Mouse (Mus musculus): ENCODE results near the gene Rnf216.
A peak's percentile ranks its signal among the peaks of the same experiment; 100 is the strongest.
"Not testable (repeated sequence)": the region's sequence is repeated elsewhere in the genome, so short reads cannot be mapped to it uniquely, and the experiment has no call there.

Gene Rnf216

GRCm38 (mm10) chr5:143112281-143113246 is at the start of gene Rnf216:
Rnf216 (minus strand) TSS chr5:143112994.
- DNase-seq (ENCODE audit: low spot score) = peak; percentile 97

GRCm38 (mm10) chr5:143155534-143155933 is 42.7 kb upstream of the Rnf216 start:
- DNase-seq (ENCODE audit: low spot score) = no peak

GRCm38 (mm10) chr5:143153756-143154155 is 41.0 kb upstream of the Rnf216 start:
- no peak for DNase-seq (ENCODE audit: low spot score)

DNA sequence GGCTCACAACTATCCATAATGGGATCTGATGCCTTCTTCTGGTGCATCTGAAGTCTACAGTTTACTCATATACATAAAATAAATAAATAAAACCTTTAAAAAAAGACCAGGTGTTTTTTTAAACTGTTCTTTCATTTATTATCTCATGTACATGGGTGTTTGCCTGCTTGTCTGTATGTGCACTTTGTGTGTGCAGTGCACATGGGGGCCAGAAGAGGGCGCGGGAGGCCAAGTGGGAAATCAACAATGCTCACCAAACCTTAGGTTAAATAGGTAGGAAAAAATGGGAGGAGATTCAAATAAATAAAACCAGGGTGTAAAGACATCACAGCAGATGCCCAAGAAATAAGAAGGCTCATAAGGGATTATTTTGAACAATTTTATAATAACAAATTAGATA is 37.2 kb upstream of the Rnf216 start:
- DNase-seq (ENCODE audit: low spot score) = no peak

GRCm38 (mm10) chr5:143149536-143149935 is 36.7 kb upstream of the Rnf216 start:
- DNase-seq (ENCODE audit: low spot score) = no peak

GRCm38 (mm10) chr5:143148661-143149060 is 35.9 kb upstream of the Rnf216 start:
- DNase-seq (ENCODE audit: low spot score) = no peak

GRCm38 (mm10) chr5:143147481-143147880 is 34.7 kb upstream of the Rnf216 start, which contains the start of gene Olfr718-ps1:
Olfr718-ps1 (minus strand) TSS chr5:143147581.
- DNase-seq (ENCODE audit: low spot score) = no peak

- DNase-seq (ENCODE audit: low spot score) = no peak
Observed at GRCm38 (mm10) chr5:143137580-143137979, 24.8 kb upstream of the Rnf216 start.

GRCm38 (mm10) chr5:143135042-143135441 is 22.2 kb upstream of the Rnf216 start:
- DNase-seq (ENCODE audit: low spot score) = no peak

GRCm38 (mm10) chr5:143134216-143135010 is 21.6 kb upstream of the Rnf216 start:
- DNase-seq (ENCODE audit: low spot score) = not testable (repeated sequence)

DNA sequence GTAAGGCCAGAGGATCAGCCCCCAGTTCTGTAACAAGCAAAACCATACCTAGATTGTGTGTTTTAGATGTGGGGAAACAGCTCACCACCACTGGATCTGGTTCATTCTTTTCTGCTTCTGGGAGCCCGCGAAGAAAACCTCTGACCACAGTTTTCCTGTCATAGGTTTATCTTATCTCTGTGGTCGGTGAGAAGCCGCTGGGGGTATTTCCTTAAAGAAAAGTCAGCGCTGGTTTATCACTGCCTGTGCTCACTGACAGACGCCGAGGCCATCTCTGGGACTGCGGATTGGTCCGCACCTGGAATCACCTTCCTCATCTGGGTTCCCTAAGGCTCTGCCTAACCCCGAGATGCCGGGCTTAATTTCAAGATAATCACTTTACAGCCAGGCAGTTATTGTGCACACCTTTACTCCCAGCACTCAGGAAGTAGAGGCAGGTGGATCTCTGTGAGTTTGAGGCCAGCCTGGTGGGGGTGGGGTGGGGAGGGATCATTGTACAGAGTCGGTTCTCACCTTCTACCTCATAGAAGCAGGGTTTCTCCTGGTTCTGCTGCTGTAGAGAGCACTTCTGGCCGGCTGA is 20.2 kb upstream of the Rnf216 start:
- no peak for DNase-seq (ENCODE audit: low spot score)

GRCm38 (mm10) chr5:143130342-143130741 is 17.5 kb upstream of the Rnf216 start:
- DNase-seq (ENCODE audit: low spot score) = peak; percentile 26

- no peak for DNase-seq (ENCODE audit: low spot score)
Observed at GRCm38 (mm10) chr5:143129101-143129500, 16.3 kb upstream of the Rnf216 start.

DNA sequence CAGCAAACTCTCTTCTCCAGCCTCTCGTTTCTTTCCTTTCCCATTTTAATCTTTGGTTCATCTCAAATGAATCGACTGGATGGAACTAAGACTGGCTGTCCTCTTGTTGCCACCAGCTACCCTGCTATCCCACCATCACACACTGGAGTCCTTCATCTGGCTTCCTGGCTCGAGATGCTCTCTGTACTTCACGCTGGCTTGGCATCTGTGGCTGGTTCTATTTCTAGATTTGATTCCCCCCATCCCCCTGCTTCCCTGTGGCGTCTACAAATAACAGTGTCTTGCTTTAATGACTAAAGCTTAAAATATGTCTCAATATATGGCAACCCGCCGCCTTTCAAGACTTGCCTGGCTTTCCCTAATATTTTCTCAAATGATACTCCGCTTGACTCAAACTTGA is 15.0 kb upstream of the Rnf216 start:
- no peak for DNase-seq (ENCODE audit: low spot score)

GRCm38 (mm10) chr5:143126908-143127307 is 14.1 kb upstream of the Rnf216 start:
- DNase-seq (ENCODE audit: low spot score) = no peak

GRCm38 (mm10) chr5:143126089-143126488 is 13.3 kb upstream of the Rnf216 start:
- no peak for DNase-seq (ENCODE audit: low spot score)

GRCm38 (mm10) chr5:143125601-143126000 is 12.8 kb upstream of the Rnf216 start:
- no peak for DNase-seq (ENCODE audit: low spot score)

DNA sequence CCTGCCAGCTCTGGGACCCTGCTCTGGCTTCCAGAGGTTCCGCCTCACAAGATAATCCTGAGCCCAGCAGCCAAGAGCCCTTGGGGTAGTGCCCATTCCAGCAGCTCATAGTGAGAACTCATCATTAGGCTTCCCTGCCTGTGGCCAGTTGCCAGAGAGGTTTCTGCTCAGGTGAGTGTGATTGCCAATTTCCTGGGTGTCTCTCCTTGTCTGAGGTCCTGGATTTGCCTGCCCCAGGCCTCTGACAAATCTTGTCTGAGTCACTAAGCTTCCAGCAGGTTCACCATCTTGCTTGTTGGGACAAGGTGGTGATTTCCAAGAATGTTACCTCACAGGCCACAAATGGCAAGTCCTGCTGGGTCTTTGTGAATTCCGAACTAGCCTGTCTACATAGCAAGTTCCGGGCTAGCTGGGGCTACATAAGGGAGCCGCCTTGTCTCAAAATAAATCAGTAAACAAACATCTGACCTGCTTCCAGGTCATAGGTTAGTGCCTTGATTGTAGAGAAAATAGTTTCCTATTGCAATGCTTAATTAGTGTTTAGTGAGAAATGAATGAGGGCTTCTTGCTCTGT is 12.1 kb upstream of the Rnf216 start:
- DNase-seq (ENCODE audit: low spot score) = no peak

DNA sequence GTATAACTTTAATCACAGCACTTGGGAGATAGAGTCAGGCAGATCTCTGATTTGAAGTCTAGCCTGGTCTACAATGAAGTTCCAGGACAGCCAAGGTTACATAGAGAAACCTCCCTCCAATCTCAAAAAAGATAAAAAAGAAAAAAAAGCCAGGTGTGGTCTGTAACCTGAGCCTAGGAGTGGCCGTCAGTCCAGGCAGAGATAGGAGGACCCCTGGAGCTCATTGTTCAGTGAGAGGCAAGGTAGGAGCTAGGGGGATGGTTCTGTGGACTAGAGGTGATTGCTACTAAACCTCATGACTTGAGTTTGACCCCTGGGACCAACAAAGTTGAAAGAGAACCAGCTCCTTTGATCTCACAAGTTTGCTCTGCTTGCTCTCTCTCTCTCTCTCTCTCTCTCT is 9.9 kb upstream of the Rnf216 start:
- no peak for DNase-seq (ENCODE audit: low spot score)

DNA sequence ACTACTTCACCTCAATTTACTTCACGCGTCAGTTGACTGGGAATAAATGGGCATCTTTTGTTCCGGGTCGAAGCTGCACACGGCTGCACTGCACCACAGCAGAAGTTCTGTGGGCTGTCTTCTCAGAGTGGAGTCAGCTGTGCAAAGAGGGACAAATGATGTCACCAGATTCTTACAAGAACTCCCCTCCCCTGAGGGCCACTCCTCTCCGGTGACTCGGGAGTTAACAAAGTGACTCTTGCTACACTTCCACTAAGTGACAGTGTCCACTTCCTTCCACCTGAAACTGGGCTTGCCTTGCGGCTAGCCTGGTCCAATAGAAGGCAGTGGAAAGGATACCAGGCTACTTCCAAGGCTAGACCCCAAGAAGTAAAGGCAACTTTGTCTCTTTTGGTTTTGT is 9.3 kb upstream of the Rnf216 start:
- DNase-seq (ENCODE audit: low spot score) = no peak

DNA sequence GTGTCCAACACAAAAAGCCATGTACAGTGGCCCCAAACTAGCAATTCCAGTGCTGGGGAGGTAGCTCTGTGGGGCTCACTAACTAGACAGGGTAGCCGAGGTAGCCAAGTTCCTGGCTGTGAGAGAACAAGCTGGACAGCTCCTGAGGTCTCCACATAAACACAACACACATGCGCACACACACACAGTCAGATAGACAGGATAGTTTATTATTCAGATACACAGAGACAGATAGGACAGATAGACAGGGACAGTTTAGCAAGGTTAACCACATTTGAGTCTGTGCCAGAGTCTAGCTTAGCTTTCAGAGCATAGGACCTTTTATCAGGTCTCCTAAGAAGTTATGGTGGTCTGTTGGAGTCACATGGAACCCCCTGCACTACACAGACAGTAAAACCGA is 6.0 kb downstream of the Rnf216 start:
- no peak for DNase-seq (ENCODE audit: low spot score)

DNA sequence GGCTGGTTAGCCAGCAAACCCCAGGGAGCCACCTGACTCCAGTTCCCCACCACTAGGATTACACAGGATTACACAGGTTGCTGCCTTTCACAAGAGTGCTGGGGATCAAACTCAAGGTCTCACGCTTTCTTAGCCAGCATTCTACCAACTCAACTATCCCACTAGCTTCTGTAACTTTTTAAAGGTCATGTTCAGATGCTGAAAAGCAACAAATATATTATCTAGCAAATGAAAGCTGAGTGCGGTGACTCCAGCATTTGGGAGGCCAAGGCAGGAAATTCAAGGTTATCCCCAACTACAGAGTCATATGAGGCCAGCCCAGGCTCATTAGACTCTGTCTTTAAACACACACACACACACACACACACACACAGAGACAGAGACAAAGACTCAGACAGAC is 9.6 kb downstream of the Rnf216 start:
- no peak for DNase-seq (ENCODE audit: low spot score)

All from retina, embryonic 14.5 days (tissue).